Mouse (Mus musculus) hindbrain, embryonic 16.5 days (tissue): ENCODE results near the gene Tenm2. TPM values are rescaled to one million over a fixed set of nuclear protein-coding genes. Genes with fewer than 3 reads are reported as not detected.

Source experiments
- ATAC-seq: fragments of 200-750 bp; cut with Nextera tagmentation; 2 replicates; pipeline ENCODE4 v1.8.0; 2017; ENCODE audit warnings: moderate TSS enrichment, moderate library complexity
- H3K27ac ChIP-seq: fragments of 300-500 bp; sonication (generic); 2 replicates; pipeline ENCODE4 v1.5.1; 2014; ENCODE audit warnings: low read depth, mild to moderate bottlenecking, control low read depth, low read length, moderate library complexity
- H3K27me3 ChIP-seq: fragments of 300-500 bp; sonication (generic); replicated peaks from 2 replicates; pipeline ENCODE4 v1.6.1; 2014; ENCODE audit warnings: low read length; ENCODE audit not compliant: control insufficient read depth, insufficient read depth
- H3K36me3 ChIP-seq: fragments of 300-500 bp; sonication (generic); 2 replicates; pipeline ENCODE4 v1.6.1; 2014; ENCODE audit warnings: mild to moderate bottlenecking, low read length, moderate library complexity, mixed read lengths; ENCODE audit not compliant: control insufficient read depth, insufficient read depth
- H3K4me1 ChIP-seq: fragments of 300-500 bp; sonication (generic); 2 replicates; pipeline ENCODE4 v1.6.1; 2014; ENCODE audit warnings: low read depth, low read length; ENCODE audit not compliant: control insufficient read depth, insufficient read depth
- H3K4me2 ChIP-seq: fragments of 300-500 bp; sonication (generic); 2 replicates; pipeline ENCODE4 v1.6.1; 2014; ENCODE audit warnings: mild to moderate bottlenecking, low read length, control low read depth, moderate library complexity
- H3K4me3 ChIP-seq: fragments of 300-500 bp; sonication (generic); 2 replicates; pipeline ENCODE4 v1.5.1; 2014; ENCODE audit warnings: mild to moderate bottlenecking, low read length, control low read depth, moderate library complexity
- H3K9ac ChIP-seq: fragments of 300-500 bp; sonication (generic); 2 replicates; pipeline ENCODE4 v1.6.1; 2014; ENCODE audit warnings: low read depth, mild to moderate bottlenecking, control low read depth, low read length, moderate library complexity
- H3K9me3 ChIP-seq: fragments of 300-500 bp; sonication (generic); 2 replicates; pipeline ENCODE4 v1.6.1; 2014; ENCODE audit warnings: mild to moderate bottlenecking, low read length, moderate library complexity; ENCODE audit not compliant: control insufficient read depth
- WGBS: fragments of 180-500 bp; shearing (Covaris S2); extraction: QIAGEN DNeasy Blood & Tissue Kit; methylation state at CpG from one replicate; pipeline ENCODE4 v1.1.7; 2014; 5-methylcytosine and 5-hydroxymethylcytosine counted together
- polyA plus RNA-seq: library from polyadenylated mRNA; unstranded; fragments of >200 nt; fragmentation: Nextera tagmentation; extraction: Ambion mirVana; gene quantifications from 2 replicates; pipeline ENCODE4 v1.2.1, GENCODE M21; 2015

Tenm2 gene
- polyA plus RNA-seq, 1 experiment from 2014 or later: 33.2 TPM

DNA sequence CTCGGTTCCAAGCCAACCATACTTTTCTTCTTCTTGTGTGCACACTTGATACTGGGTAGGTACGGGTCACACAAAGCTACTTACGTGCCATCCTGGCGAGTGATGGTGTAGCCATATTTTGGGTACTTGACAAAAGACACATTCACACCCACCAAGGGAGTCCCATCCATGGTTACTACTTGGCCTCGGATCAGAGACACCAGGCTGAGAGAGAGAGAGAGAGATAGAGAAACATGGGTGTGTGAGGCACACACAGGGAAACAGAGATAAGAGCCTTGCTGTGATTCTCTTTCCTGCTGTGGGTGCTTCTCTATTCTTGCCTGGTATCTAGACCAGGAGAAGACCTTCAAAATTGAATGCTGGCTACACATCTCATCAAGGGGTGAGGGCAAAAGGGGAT, 1163.1 kb downstream of the Tenm2 start:
- Histone ChIP-seq H3K9ac (no peak overlapping the region), H3K27ac (no peak overlapping the region), H3K4me3 (no peak overlapping the region), H3K4me2 (no peak overlapping the region), H3K36me3 (no peaks in the 10 kb centered on the region), H3K27me3 (no peaks in the 10 kb centered on the region), H3K4me1 (peaks cover 17% of the 10 kb centered on the region), H3K9me3 (no peaks in the 10 kb centered on the region)
- no peak; the same call in 1 of the 2 replicates for ATAC-seq
- 83% methylated on average over 5 of the region's 5 CpGs for WGBS

DNA sequence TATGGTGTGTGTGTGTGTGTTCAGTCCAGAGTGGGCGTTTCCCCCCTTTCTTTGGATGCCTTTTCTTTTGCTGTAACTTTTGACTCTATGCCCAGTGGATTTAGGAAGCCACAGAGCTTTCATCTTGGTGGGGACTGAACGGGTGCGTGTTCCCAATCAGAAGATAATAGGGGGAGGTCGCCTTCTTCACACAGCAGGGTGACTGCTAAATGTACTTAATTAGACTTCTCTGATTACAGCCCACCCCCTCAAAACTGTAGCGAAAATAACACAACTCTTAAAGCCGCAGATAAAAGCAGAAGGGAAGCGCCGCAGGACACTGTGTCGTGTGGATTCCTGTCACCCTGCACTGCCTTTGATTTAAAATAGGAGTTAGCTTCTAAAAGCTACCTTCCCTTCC, 1163.7 kb downstream of the Tenm2 start:
- Histone ChIP-seq H3K4me2 (no peak overlapping the region), H3K4me1 (peaks cover 17% of the 10 kb centered on the region), H3K9me3 (no peaks in the 10 kb centered on the region), H3K27me3 (no peaks in the 10 kb centered on the region), H3K9ac (no peak overlapping the region), H3K36me3 (no peaks in the 10 kb centered on the region), H3K4me3 (no peak overlapping the region), H3K27ac (no peak overlapping the region)
- WGBS: 55% methylated on average over 9 of the region's 9 CpGs
- no peak for ATAC-seq

DNA sequence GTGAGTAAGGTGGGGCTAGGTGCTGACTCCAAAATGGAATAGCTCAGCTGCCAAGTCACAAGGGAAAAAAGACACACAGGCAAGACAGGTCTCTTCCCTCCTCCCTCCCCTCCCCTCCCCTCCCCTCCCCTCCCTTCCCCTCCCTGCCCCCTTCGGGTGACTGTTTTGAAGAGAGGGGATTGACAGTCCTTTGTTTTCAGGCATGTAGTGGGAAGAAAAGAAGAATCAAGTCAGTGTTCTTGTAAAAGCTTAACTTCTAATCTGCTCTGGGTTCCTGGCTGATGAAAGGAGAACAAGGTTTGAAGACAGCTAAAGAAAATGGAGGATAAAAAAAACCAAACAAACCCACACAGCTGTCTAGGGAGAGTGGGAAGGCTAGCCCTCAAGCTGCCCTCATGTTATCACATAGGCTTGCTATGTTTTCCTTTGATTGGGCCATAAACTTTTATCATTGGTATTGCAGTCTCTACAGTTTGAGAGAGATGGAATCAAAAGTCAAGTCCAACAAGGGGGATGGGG, 1176.4 kb downstream of the Tenm2 start:
- Histone ChIP-seq H3K27me3 (no peaks in the 10 kb centered on the region), H3K36me3 (no peaks in the 10 kb centered on the region; the same call in 1 of the 2 replicates), H3K4me1 (no peaks in the 10 kb centered on the region), H3K9me3 (no peaks in the 10 kb centered on the region), H3K4me3 (no peak overlapping the region), H3K9ac (no peak overlapping the region), H3K27ac (no peak overlapping the region), H3K4me2 (no peak overlapping the region)
- no peak for ATAC-seq
- no CpG with 5 or more reads among the region's 1 CpGs for WGBS

DNA sequence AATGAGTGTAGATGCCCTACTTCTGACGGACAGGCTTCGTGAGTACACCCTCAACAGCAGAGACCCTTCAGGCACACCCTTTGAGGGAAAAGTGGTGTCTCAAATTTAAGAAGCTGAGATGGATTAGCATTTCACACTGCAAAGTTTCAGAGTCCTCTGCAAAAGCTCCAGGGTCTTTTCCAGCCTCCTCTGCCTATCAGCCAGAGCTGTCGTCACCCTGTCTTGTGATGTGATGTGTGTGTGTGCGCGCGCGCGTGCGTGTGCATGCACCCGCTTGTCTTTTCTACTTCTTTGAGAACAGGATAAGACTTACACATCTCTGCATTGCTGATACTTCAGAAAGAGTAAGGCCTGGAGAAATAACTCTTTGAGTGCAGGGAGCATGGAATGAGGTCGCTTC, 1179.2 kb downstream of the Tenm2 start:
- no peak overlapping the region for H3K4me3 ChIP-seq
- 87% methylated on average over 11 of the region's 11 CpGs for whole genome bisulfite sequencing
- H3K36me3 ChIP-seq: no peaks in the 10 kb centered on the region
- no peak overlapping the region for H3K27ac ChIP-seq
- no peaks in the 10 kb centered on the region for H3K9me3 ChIP-seq
- no peak overlapping the region for H3K9ac ChIP-seq
- no peaks in the 10 kb centered on the region for H3K27me3 ChIP-seq
- H3K4me2 ChIP-seq: no peak overlapping the region
- no peaks in the 10 kb centered on the region for H3K4me1 ChIP-seq
- ATAC-seq: no peak

DNA sequence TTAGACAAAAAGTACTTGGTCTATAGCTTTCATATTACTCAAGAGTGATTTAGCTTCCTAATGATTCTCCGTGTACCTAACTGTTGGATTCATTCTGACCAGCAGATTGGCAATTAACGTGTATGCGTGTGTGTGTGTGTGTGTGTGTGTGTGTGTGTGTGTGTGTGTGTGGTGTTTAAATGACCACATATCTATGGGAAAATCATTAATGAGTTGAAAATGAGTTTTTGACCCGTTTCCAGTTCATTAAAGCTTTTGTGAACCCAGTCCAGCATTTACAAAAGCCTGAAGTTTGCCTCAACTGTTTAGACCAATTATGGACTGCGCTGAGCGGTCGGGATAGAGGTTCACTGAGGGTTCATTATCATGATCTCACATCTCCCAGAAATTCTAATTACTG, 1181.4 kb downstream of the Tenm2 start:
- Histone ChIP-seq H3K9ac (no peak overlapping the region), H3K4me1 (no peaks in the 10 kb centered on the region), H3K9me3 (no peaks in the 10 kb centered on the region), H3K36me3 (no peaks in the 10 kb centered on the region), H3K27ac (no peak overlapping the region), H3K4me3 (no peak overlapping the region), H3K27me3 (no peaks in the 10 kb centered on the region), H3K4me2 (no peak overlapping the region)
- 50% methylated on average over 7 of the region's 7 CpGs for WGBS
- ATAC-seq: no peak

DNA sequence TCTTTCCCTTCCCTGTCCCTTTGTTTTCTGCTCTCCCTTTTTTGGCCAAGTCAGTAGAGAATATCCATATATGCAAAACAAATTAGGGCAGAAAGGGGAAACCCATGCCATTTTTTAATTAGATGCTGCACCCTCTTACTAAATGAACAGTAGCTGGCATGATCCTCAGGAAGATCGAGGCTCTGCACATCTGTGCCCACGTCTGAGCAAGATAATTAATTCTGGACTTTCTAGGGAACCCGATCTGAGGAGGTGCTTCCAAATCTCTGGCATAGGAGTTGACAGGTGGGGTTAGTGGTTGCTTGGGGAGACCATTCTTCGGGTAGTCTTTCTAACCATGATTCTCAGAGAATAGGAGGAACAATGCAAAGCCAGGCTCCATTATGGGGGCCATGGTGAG, 1182.3 kb downstream of the Tenm2 start:
- H3K4me3 ChIP-seq: no peak overlapping the region

DNA sequence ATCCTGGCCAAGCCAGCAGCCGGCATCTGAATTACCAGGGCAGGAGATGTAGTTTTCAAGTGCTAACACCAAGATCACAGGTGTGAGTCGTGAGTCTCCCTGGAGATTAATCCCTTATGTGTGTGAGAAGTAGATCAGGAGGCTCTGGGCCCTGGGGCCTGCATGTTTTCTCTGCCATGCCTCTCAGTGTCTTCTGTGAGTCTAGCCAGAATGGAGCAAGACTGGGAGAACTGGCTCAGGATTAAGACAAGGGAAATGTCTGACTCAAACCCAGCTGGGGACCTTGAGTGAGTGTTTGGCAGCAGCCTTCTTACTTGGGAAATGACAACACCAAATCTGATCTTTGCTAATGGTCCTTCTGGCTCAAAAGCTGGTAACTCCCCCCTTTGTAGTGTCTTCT, 1183.2 kb downstream of the Tenm2 start:
- ATAC-seq: no peak
- no peak overlapping the region for H3K27ac ChIP-seq
- H3K9ac ChIP-seq: no peak overlapping the region
- no peak overlapping the region for H3K4me3 ChIP-seq
- no peaks in the 10 kb centered on the region for H3K36me3 ChIP-seq
- H3K4me1 ChIP-seq: no peaks in the 10 kb centered on the region
- 58% methylated on average over 2 of the region's 2 CpGs for WGBS
- H3K4me2 ChIP-seq: no peak overlapping the region
- H3K27me3 ChIP-seq: no peaks in the 10 kb centered on the region
- no peaks in the 10 kb centered on the region for H3K9me3 ChIP-seq

More for the DNA sequence above, 1182.3 kb downstream of the Tenm2 start:
- 30% methylated on average over 4 of the region's 4 CpGs for WGBS
- H3K4me1 ChIP-seq: no peaks in the 10 kb centered on the region
- H3K27ac ChIP-seq: no peak overlapping the region
- no peak overlapping the region for H3K4me2 ChIP-seq
- H3K9me3 ChIP-seq: no peaks in the 10 kb centered on the region
- no peak for ATAC-seq
- no peaks in the 10 kb centered on the region for H3K27me3 ChIP-seq
- H3K36me3 ChIP-seq: no peaks in the 10 kb centered on the region
- no peak overlapping the region for H3K9ac ChIP-seq

DNA sequence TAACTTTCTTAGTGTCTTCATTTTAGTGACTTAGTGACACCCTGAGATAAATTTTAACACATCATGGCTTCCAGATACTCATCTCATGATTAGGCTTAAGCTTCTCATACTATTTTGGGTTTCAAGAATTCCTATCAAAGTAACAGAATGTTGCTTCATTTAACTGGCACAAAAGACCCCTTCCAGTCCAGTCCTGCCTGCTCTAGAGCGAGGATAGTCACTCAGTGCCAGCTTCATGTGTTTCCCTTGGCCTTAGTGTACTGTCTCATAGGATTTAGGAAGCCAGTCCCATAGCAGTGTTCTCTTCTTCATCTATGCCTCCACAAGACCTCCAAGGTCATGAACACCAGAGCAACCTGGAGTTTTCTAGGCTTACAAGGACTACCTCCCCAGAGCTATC, 1183.7 kb downstream of the Tenm2 start:
- 77% methylated on average over 1 of the region's 1 CpGs for WGBS
- no peaks in the 10 kb centered on the region; the same call in 1 of the 2 replicates for H3K36me3 ChIP-seq
- no peaks in the 10 kb centered on the region for H3K27me3 ChIP-seq
- no peak overlapping the region for H3K9ac ChIP-seq
- H3K27ac ChIP-seq: no peak overlapping the region
- no peaks in the 10 kb centered on the region for H3K9me3 ChIP-seq
- ATAC-seq: no peak
- H3K4me1 ChIP-seq: no peaks in the 10 kb centered on the region
- H3K4me3 ChIP-seq: no peak overlapping the region
- H3K4me2 ChIP-seq: no peak overlapping the region

DNA sequence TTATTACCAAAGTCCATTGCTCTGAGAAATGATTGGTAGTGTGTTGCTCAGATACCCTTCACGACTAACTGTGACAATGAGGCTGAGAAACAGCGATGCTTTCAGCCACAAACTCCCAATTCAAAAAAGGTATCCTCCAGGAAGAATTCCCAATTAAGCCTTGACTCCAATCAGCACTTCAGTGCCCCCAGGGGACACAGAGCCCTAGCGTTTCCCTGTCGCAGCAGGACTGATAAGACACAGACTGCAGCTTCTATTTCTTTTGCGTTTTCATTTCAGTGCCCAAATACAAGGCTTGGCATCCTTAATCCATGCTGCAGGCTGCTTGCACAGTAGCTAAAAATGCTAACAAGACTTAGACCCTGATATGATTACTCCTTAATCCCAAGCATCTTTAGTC, 1186.2 kb downstream of the Tenm2 start:
- Histone ChIP-seq H3K9ac (no peak overlapping the region), H3K27me3 (no peaks in the 10 kb centered on the region), H3K4me2 (no peak overlapping the region), H3K9me3 (no peaks in the 10 kb centered on the region), H3K4me1 (peaks cover 4% of the 10 kb centered on the region), H3K36me3 (no peaks in the 10 kb centered on the region; the same call in 1 of the 2 replicates), H3K27ac (no peak overlapping the region), H3K4me3 (no peak overlapping the region)
- WGBS: 16% methylated on average over 5 of the region's 5 CpGs
- ATAC-seq: no peak
